Mouse (Mus musculus) heart, adult 18-20 months (tissue): ENCODE data around the gene Acot13. TPM values are rescaled to one million over a fixed set of nuclear protein-coding genes. Genes with fewer than 3 reads are reported as not detected.
"Not testable (repeated sequence)": the region's sequence is repeated elsewhere in the genome, so short reads cannot be mapped to it uniquely, and the experiment has no call there.

Source experiments
- DNase-seq, 2 experiments: peaks; one replicate each; pipeline ENCODE4 v3.0.0; 2021 to 2022; ENCODE audit warnings: mixed read lengths in 1 of 2
- long read RNA-seq, 2 experiments: library from polyadenylated mRNA; stranded (forward); transcript quantifications; one replicate each; pipeline ENCODE4 v2.0.0; 2021
- total RNA-seq, 2 experiments: library from RNA; stranded (reverse); gene quantifications; 2 replicates each; pipeline ENCODE4 v1.2.3; 2021

Acot13 gene
- total RNA-seq, result 100 to 1,000 TPM; 395 to 427 TPM
- long read RNA-seq, experiment 1, transcript Acot13-201 (3 exons, 721 nt), result major isoform, 450 of 1,089 reads
- long read RNA-seq, experiment 1, partial matches to known transcripts, result 21 of 1,089 reads
- long read RNA-seq, experiment 1, other reads (novel, unspliced or antisense), result 618 of 1,089 reads
- long read RNA-seq, experiment 2, transcript Acot13-201 (3 exons, 721 nt), result major isoform, 327 of 939 reads
- long read RNA-seq, experiment 2, partial matches to known transcripts, result 18 of 939 reads
- long read RNA-seq, experiment 2, other reads (novel, unspliced or antisense), result 594 of 939 reads

- peak; percentile 96 for DNase-seq
Observed at GRCm38 (mm10) chr13:24831353-24832130, at the start of gene Acot13, which contains the start of gene Tdp2. TSS of gene Acot13 (minus strand) at chr13:24831540. TSS of gene Tdp2 (plus strand) at chr13:24831679.

DNA sequence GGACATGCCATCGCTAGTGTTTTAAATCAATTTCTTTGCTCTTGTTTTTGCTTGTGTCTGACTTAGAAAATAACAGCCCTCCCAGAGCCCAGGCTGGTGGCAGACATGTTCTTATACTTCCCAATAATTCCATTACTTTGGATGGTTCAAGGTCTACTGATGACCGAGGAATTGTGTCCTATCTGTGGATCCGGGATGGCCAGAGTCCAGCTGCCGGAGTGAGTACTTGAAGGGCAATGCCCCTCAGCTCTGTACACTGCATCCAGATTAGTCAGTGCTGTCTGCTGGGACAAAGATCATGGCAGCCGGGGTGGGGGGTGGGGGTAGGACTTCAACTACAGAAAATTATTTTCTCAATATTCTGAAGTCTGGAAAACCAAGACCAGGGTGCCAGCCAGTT is 49.4 kb upstream of the Acot13 start:
- no peak for DNase-seq

DNA sequence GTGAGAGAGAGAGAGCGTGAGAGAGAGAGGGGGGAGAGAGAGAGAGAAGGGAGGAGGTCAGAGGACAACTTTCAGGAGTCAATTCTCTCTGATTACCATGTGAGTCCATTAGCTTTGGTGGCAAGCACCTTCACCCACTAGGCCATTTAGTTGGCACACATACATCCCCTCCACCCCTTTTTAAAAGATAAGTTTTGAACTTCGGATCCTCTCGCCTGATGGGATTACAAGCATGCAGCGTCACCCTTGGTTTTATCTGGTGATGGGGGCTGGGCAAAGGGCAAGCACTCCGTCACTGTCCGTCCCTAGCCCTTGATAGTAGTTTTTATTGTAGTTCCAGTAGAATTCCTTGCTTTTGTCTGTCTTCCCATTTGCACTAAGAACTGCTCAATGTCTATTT is 48.9 kb upstream of the Acot13 start:
- no peak for DNase-seq

GRCm38 (mm10) chr13:24879359-24880040 is 48.2 kb upstream of the Acot13 start:
- no peak for DNase-seq

DNA sequence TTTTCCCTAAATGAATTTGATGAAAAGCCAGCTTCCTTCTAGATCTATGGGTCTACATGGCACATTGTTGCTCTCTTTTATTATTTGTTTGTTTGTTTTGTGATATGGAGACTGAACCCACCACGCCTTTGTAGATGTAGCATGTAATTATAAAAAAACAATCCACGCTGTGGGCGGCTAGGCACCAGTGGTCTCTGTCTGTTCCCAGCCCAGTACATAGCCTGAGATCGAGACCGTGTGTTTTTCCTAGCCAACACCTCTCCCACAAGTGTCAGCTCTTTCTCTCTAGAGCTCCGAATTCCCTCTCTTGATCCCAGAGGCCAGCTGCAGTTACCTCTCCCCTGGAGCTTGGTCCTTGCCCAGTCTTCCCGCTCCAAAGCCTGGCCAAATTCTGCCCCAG is 36.9 kb upstream of the Acot13 start:
- no peak for DNase-seq

- no peak for DNase-seq
Observed at GRCm38 (mm10) chr13:24867789-24868188, 36.4 kb upstream of the Acot13 start.

DNA sequence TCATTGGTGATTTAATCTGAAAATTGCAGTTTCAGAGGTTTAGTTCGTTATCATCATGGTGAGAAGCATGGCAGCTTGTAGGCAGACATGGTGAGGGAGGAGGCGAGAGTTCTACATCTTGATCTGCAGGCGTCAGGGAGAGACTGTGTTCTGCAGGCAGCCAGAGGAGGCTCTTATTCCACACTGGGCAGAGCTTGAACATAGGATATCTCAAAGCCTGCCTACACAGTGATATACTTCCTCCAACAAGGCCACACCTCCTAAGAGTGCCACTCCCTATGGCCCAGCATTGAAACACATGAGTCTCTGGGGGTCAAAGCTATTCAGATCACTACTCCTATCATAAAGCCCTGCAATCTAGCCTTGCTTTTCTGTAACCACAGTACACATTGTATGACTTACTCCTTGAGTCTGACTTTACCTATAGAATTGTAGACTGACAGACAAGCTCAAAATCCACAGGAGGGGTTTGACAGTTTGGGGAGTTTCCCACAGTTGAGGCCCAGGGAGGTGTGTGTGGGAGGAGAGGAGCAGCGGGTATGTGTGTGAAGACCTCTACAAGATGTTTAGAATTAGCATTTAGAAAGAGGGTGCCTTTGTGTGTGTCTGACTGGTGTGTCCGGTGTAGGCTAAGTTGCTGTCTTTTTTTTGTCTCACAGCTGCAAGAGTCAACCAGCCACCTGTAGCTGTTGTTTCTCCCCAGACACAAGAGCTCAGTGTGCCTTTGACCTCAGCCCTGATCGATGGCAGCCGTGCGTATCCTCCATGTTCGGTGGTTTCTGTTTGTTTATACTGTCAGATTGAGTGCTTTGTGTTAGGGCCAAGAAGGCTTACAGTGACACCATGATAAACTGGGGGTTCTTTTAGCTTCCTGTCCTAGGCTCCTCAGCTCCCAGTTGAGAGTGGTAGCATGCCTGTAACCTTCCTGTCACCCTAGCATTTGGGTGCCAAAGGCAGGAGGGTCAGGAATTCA is 35.4 kb upstream of the Acot13 start:
- no peak for DNase-seq

DNA sequence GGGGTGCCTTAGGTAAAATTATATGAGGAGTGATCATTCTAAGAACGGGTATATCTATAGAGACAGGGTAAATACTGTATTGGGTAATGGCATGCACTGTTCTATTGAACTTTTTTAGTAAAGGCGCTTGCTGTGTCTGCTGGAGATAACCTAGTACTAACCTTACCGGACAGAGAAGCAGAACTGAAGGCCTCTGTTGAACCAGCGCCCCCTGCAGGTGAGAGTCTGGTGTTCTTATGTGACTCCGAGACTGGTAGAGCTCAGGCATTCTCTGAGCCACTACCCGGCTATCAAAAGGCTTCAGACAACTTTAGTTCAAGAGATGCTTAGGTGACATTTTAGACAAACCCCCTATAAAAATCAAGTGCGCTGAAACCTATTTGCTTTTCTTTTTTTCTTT is 31.2 kb upstream of the Acot13 start:
- DNase-seq, result peak; percentile 24 to 73

DNA sequence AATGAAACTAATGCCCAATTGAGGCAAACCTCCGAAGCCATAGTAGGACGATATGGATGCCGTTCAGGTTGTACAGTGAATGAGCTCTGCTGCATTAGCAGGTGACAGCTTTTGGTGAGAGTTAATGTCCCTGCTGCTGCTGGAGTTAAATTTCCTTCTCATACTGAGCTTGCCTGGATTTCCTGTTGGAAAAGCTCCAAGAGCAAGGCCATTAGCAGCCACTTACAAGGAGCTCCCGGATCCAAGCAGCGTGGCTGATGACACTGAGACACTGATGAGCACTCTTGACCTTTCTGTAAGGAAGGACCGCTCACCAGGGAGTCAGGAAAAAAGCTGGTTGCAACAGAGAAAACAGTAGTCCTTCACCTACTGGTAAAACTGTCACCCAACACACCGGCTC is 30.7 kb upstream of the Acot13 start:
- no peak for DNase-seq

GRCm38 (mm10) chr13:24861084-24861483 is 29.7 kb upstream of the Acot13 start:
- no peak for DNase-seq

DNA sequence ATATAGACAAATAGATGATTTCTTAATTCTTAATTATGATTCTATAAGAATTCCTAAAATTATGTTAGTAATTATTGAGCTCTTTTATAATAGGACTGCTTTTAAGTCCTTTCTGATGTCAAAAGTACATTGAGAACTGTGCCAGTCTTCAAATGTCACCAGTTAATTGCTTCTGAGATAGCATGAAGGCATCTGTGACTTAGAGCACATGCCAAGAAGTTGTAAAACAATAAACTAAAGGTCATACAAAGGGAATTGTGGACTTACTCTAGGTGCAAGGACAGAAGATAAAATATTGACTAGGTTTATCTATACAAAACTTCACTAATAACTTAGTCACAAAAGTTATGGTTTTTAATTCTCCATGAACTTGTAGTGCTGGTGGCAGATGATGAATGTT is 27.8 kb upstream of the Acot13 start:
- DNase-seq, result no peak

DNA sequence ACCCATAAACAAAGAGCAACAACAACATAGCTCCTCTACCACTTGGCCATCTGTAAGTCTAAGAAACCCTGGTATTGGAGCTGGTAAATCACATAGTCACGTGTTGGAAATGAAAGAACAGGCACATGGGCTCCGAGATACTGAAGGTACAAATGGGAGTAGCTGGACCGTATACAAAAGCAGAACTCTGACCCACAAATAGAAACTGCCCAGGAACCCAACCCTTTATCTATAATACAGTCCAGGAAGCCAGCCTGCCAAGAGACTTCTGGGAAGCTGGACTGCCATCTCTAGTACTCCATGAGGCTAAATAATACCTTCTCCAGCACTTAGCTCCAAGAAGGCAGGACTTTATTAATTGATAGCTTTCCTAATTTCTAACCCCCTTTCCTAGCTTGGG is 21.2 kb upstream of the Acot13 start:
- peak; percentile 32 to 69 for DNase-seq

GRCm38 (mm10) chr13:24851989-24852388 is 20.6 kb upstream of the Acot13 start:
- no peak for DNase-seq

DNA sequence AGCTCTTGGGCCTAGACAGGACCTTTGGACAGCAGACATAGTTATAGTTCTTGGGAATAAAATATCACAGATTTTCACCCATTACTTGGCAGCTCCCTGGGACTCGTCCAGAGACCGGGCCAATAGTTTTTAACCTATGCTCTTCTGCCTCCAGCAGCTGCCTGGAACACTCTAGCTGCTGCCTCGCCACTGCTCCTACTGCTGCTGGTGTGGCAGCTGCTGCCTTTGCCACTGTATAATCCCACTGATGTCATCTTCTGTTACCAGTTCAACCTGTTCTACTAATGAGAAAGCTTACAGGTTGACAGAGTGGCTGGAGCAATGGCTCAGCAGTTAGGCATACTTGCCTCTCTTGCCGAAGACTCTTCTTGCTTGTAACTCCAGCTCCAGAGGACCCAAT is 18.0 kb upstream of the Acot13 start:
- no peak for DNase-seq

- peak in 1 of 2 experiments; percentile 17 for DNase-seq
Observed at GRCm38 (mm10) chr13:24844983-24845955, 13.9 kb upstream of the Acot13 start, which contains the start of gene D130043K22Rik. TSS of gene D130043K22Rik (plus strand) at chr13:24845135.

DNA sequence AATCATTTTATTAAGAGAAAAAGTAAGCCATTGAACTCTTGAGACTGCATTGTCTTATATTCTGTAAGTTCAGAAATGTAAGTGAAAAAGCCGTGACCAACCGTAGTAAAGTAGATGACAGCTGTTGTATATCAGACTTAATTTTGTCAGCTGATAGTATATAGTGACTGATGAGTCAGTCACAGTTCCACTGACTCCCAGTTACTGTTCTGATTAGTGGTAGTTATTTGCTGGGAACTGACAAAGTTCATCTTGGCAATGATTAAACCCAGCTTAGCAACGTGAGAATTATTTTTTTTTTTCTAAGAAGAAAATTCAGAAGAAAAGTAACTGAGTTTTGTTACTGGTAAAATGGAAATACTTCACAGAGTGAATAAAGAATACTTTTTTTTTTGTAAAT is 10.4 kb upstream of the Acot13 start:
- no peak for DNase-seq

GRCm38 (mm10) chr13:24839831-24840230 is 8.5 kb upstream of the Acot13 start:
- DNase-seq, result no peak

- not testable (repeated sequence) for DNase-seq
Observed at GRCm38 (mm10) chr13:24837765-24838164, 6.4 kb upstream of the Acot13 start.

DNA sequence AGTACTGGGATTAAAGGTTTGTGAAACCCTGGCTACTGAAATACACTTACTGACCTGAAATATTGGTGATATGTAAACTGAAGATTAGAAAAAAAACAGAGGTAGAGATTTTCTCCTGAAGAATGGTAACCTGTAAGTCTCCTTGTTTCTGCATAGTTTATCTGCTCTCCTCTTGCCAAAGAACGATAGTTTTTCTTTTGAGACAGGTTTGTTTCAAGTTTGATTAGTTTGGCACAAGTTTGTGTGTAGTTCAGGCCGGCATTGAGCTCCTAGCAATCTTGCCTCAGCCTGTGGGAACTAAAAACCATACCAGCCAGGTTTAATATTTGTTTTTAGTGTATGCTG is 1.4 kb upstream of the Acot13 start:
- no peak for DNase-seq

GRCm38 (mm10) chr13:24832131-24832810 is 931 bp upstream of the Acot13 start:
- no peak for DNase-seq
